Mouse (Mus musculus) ovary, postnatal 10 days (tissue): ENCODE measurements around the gene P2ry2.

ENCODE experiments used
- DNase-seq: peaks from one replicate; pipeline ENCODE4 v3.0.0; 2022; ENCODE audit warnings: low spot score

Gene P2ry2

GRCm38 (mm10) chr7:101012541-101012940 is at the start of gene P2ry2:
Gene P2ry2, minus strand, starts transcription at chr7:101012866.
- DNase-seq: no peak

- no peak for DNase-seq
Measured at GRCm38 (mm10) chr7:101062246-101062645, 49.6 kb upstream of the P2ry2 start.

GRCm38 (mm10) chr7:101061381-101061780 is 48.7 kb upstream of the P2ry2 start:
- peak; percentile 74 for DNase-seq

- DNase-seq: no peak
Measured at GRCm38 (mm10) chr7:101060476-101060875, 47.8 kb upstream of the P2ry2 start.

GRCm38 (mm10) chr7:101059188-101059587 is 46.5 kb upstream of the P2ry2 start:
- DNase-seq: no peak

GRCm38 (mm10) chr7:101057309-101057708 is 44.6 kb upstream of the P2ry2 start:
- DNase-seq: no peak

GRCm38 (mm10) chr7:101053136-101053535 is 40.5 kb upstream of the P2ry2 start:
- DNase-seq: no peak

- peak; percentile 33 for DNase-seq
Measured at GRCm38 (mm10) chr7:101051551-101052221, 39.0 kb upstream of the P2ry2 start.

GRCm38 (mm10) chr7:101050724-101051550 is 38.3 kb upstream of the P2ry2 start:
- no peak for DNase-seq

GRCm38 (mm10) chr7:101049326-101050087 is 36.8 kb upstream of the P2ry2 start:
- DNase-seq: no peak

- DNase-seq: no peak
Measured at GRCm38 (mm10) chr7:101048247-101048646, 35.6 kb upstream of the P2ry2 start.

- no peak for DNase-seq
Measured at GRCm38 (mm10) chr7:101043846-101044541, 31.3 kb upstream of the P2ry2 start.

- no peak for DNase-seq
Measured at GRCm38 (mm10) chr7:101041977-101042749, 29.5 kb upstream of the P2ry2 start.

- DNase-seq: no peak
Measured at GRCm38 (mm10) chr7:101041544-101041943, 28.9 kb upstream of the P2ry2 start.

- DNase-seq: no peak
Measured at GRCm38 (mm10) chr7:101033371-101033770, 20.7 kb upstream of the P2ry2 start.

GRCm38 (mm10) chr7:101031234-101031633 is 18.6 kb upstream of the P2ry2 start:
- no peak for DNase-seq

GRCm38 (mm10) chr7:101030756-101031155 is 18.1 kb upstream of the P2ry2 start:
- DNase-seq: no peak

GRCm38 (mm10) chr7:101029446-101029845 is 16.8 kb upstream of the P2ry2 start:
- DNase-seq: no peak

GRCm38 (mm10) chr7:101028991-101029390 is 16.3 kb upstream of the P2ry2 start:
- no peak for DNase-seq

- DNase-seq: no peak
Measured at GRCm38 (mm10) chr7:101028444-101028757, 15.7 kb upstream of the P2ry2 start.
